Mouse (Mus musculus) regulatory T cell (primary cell): ENCODE data around the gene Pard3b.

Source experiments
- in situ Hi-C: fragments of 300-600 bp; cut with MboI, MseI; formaldehyde crosslinking; loops from one replicate; pipeline ENCODE4 v1.15.1; 2025; ENCODE audit warnings: high pct_unique_total_duplicates

Gene Pard3b

GRCm38 (mm10) chr1:62235121-62235520 is 596.5 kb downstream of the Pard3b start:
- in situ Hi-C loops = loop anchor here (10.0 kb wide), 1 partner anchor 340 kb away; no protein-coding TSS in a partner anchor

- in situ Hi-C loops = no loop called here
These were observed 605.8 kb downstream of the Pard3b start for GRCm38 (mm10) chr1:62244191-62244984.

GRCm38 (mm10) chr1:62252432-62252831 is 613.8 kb downstream of the Pard3b start:
- in situ Hi-C loops = no loop called here

GRCm38 (mm10) chr1:62254316-62254715 is 615.7 kb downstream of the Pard3b start:
- in situ Hi-C loops = no loop called here

- in situ Hi-C loops = no loop called here
These were observed 616.3 kb downstream of the Pard3b start for GRCm38 (mm10) chr1:62254888-62255287.

GRCm38 (mm10) chr1:62276466-62276865 is 637.8 kb downstream of the Pard3b start:
- in situ Hi-C loops = no loop called here

- in situ Hi-C loops = no loop called here
These were observed 640.0 kb downstream of the Pard3b start for GRCm38 (mm10) chr1:62278586-62278985.

- in situ Hi-C loops = no loop called here
These were observed 642.0 kb downstream of the Pard3b start for GRCm38 (mm10) chr1:62280586-62280985.

- in situ Hi-C loops = no loop called here
These were observed 644.2 kb downstream of the Pard3b start for GRCm38 (mm10) chr1:62282835-62283234.

- in situ Hi-C loops = no loop called here
These were observed 645.0 kb downstream of the Pard3b start for GRCm38 (mm10) chr1:62283624-62284023.

- in situ Hi-C loops = no loop called here
These were observed 670.8 kb downstream of the Pard3b start for GRCm38 (mm10) chr1:62309376-62309775.

- in situ Hi-C loops = no loop called here
These were observed 686.6 kb downstream of the Pard3b start for GRCm38 (mm10) chr1:62325237-62325636.

- in situ Hi-C loops = no loop called here
These were observed 689.1 kb downstream of the Pard3b start for GRCm38 (mm10) chr1:62327743-62328142.

- in situ Hi-C loops = no loop called here
These were observed 690.2 kb downstream of the Pard3b start for GRCm38 (mm10) chr1:62328808-62329207.

- in situ Hi-C loops = no loop called here
These were observed 694.4 kb downstream of the Pard3b start for GRCm38 (mm10) chr1:62333016-62333415.

GRCm38 (mm10) chr1:62334196-62334595 is 695.6 kb downstream of the Pard3b start:
- in situ Hi-C loops = no loop called here

- in situ Hi-C loops = no loop called here
These were observed 701.6 kb downstream of the Pard3b start for GRCm38 (mm10) chr1:62340261-62340660.

- in situ Hi-C loops = no loop called here
These were observed 705.7 kb downstream of the Pard3b start for GRCm38 (mm10) chr1:62344286-62344685.

GRCm38 (mm10) chr1:62348371-62348770 is 709.7 kb downstream of the Pard3b start:
- in situ Hi-C loops = no loop called here

- in situ Hi-C loops = no loop called here
These were observed 716.9 kb downstream of the Pard3b start for GRCm38 (mm10) chr1:62355496-62355895.

- in situ Hi-C loops = no loop called here
These were observed 735.9 kb downstream of the Pard3b start for GRCm38 (mm10) chr1:62374427-62375050.

GRCm38 (mm10) chr1:62378335-62378734 is 739.7 kb downstream of the Pard3b start:
- in situ Hi-C loops = no loop called here
